Mouse (Mus musculus) cerebellum, adult 9-11 months (tissue): ENCODE results near the gene Zfp36l1.

Experiments
- DNase-seq: peaks from one replicate; pipeline ENCODE4 v3.0.0; 2022

The Zfp36l1 gene

GRCm38 (mm10) chr12:80112852-80113551, at the start of gene Zfp36l1:
Gene Zfp36l1 (minus strand): TSS chr12:80113013.
- DNase-seq, result peak; percentile 57

- DNase-seq, result no peak
These were observed 49.6 kb upstream of the Zfp36l1 start for GRCm38 (mm10) chr12:80162448-80162847.

GRCm38 (mm10) chr12:80157675-80158074, 44.9 kb upstream of the Zfp36l1 start:
- no peak for DNase-seq

DNA sequence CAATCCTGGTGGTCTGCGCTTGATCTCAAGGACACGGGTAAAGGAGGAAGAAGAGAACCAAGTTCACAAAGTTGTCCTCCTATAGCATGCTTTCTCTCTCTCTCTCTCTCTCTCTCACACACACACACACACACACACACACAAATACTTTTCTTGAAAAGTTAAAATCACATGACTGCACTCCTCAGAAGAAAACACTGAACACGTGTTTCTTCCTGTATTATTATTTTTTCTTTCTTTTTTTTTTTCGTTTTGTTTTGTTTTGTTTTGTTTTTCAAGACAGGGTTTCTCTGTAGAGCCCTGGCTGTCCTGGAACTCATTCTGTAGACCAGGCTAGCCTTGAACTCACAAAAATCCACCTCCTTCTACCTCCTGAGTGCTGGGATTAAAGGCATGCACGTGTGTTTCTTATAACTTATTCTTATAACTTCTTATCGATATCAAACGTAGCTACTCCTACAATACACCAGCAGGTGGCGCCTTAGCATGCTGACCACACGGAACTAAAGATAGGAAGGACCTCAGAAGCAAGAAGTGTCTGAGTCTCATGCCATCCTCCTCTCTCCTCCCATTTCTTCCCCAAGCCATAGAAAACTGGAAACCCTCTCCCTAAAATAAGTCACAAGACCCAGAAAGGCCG, 41.0 kb upstream of the Zfp36l1 start:
- DNase-seq, result peak; percentile 26

DNA sequence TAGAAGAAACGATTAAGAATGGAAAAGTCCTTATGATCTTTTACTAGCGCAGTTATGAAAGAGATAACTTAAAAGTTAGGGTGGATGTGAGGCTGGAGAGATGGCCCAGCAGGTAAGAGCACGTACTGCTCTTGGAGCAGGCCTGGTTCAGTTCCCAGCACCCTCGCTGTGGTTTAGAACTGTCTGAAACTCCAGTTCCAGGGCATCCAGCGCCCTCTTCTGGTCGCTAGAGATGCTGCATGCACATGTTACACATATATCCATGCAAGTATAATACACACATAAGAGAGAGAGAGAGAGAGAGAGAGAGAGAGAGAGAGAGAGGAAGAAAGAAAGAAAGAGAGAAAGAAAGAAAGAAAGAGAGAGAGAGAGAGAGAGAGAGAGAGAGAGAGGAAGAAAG, 40.3 kb upstream of the Zfp36l1 start:
- no peak for DNase-seq

DNA sequence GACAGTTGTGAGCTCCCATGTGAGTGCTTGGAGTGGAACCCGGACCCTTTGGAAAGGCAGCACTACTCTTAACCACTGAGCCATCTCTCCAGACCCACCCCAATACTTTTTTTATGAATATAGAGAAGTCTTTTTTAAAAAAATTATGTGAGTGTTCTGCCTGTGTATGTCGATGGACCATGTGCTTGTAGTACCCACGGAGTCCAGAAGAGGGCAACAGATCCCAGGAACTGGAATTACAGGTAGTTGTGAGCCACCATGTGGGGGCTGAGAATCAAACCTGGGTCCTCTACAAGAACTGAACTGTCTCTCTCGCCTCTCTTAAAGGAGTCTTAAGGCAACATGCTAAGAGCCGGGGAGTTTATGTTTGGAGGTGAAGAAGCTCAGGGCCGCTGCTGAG, 39.0 kb upstream of the Zfp36l1 start:
- no peak for DNase-seq

GRCm38 (mm10) chr12:80150624-80151023, 37.8 kb upstream of the Zfp36l1 start:
- DNase-seq, result no peak

GRCm38 (mm10) chr12:80147563-80148214, 34.9 kb upstream of the Zfp36l1 start:
- no peak for DNase-seq

- DNase-seq, result no peak
These were observed 33.7 kb upstream of the Zfp36l1 start for GRCm38 (mm10) chr12:80146227-80147223.

DNA sequence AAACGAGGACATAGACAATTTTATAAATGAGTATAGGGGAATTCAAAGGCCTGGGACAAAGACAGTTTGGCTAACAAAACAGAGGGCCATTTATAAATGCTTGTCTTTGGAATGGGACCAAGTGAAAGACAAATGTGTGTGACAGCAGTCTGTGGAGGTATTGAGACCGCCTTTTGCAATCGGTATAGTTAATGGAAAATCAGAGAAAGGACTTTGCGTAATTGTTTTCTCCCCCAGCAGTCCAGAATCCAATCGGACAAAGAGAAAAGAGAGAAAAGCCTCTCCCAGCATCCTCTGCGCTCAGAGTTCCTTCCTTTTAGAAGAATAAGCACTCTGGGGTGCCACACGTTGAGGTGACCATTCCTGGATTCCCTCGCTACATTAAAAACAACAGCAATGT, 32.6 kb upstream of the Zfp36l1 start:
- DNase-seq, result no peak

DNA sequence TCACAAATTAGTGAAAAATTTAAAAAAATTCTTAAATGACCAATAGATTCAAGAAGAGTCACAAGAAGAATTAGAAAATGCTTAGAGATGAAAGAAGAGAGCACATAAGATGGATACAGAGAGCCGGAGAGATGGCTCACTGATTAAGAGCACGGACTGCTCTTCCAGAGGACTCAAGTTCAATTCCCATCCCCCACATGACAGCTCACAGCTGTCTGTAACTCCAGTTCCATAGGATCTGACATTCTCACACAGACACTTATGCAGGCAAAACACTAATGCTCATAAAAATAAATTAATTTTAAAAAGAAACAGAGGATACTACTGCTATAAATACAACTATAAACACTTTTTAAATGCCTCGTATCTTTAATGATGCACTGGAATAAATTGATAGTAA, 32.0 kb upstream of the Zfp36l1 start:
- DNase-seq, result no peak

DNA sequence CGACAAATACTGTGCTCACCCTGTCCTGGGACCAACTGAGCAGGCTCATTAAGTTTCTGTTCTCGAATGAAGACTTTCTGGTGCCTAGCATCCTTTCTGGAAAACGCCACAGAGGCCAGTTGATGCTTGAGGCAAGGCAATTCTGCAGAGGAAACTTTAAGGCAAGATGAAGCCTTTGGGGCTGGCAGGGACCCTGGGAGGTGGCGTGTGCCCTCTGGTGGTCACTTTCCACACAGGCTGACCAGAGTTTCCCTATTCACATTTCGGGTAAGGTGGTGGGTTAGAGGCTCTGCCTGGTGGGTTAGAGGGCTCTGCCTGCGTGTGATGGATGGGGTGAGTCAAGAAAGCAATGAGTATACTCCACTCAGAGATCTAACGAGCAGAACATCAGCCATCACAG, 28.7 kb upstream of the Zfp36l1 start:
- no peak for DNase-seq

DNA sequence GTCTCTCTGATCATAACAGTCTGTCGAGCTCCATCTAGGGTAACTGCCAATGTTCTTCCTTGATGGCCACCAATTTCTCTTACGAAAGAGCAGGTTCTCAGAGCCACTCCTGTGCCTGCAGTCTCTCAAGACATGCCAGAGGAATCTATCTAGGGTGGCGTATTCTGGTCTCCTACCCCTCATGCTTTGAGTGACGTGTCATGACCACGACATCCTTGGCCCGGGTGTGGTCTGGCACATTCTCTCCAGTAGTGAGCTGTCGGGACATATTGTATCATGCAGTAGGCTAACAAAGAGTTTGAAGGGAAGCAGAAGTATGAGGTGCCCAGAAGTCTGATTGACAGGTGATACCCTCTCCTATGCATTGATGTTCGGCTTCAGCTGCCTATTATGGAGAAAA, 28.2 kb upstream of the Zfp36l1 start:
- no peak for DNase-seq

- DNase-seq, result no peak
These were observed 24.9 kb upstream of the Zfp36l1 start for GRCm38 (mm10) chr12:80137744-80138143.

DNA sequence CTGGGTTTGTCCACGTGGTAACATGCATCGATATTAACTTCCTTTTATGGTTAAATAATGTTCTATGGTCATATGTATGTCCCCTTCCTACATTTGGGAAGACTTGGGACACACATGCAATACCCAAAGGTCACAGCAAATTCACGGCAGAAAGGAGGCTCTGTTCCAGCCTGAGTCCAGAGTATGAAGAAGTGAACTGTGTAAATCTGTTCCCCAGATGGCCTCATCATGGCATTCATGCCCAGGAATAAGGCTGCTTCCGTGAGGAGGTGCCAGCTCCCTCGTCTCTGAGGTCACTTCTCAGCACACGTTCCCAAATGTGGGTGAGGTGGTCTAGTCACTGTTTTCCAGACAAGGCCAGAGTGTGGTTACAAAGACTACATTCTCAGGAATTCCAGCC, 24.4 kb upstream of the Zfp36l1 start:
- DNase-seq, result no peak

DNA sequence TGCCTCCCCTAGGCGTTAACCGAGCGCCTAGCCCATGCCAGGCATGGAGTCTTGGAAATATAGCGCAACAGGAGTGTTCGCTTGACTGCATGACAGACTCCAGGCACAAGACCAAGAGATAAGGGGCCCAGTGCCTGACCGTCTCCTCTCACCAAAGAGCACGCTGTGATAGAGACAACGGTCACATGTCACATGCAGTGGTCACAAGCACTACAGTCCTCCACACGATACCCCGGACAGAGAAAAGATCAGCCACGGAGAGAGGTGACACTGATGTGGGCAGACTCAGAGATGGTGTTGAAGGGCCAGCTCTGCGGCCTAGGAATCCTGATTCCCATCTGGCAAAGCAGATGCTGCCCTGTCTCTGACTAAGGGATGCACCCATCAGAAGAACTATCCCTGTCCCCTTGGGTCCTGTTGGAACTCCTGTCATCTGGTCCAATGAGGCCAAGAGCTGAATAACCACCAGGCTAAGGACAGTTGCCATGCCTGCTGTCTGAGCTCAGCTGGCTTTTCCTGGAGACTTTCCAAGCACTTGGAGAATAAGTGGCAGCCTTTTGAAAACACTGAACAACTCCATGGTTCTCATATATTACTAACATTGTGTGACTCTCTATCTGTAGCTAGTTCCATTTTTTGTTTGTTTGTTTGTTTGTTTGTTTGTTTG, 23.6 kb upstream of the Zfp36l1 start:
- no peak for DNase-seq

GRCm38 (mm10) chr12:80135173-80135572, 22.4 kb upstream of the Zfp36l1 start:
- DNase-seq, result no peak

- no peak for DNase-seq
These were observed 20.3 kb upstream of the Zfp36l1 start for GRCm38 (mm10) chr12:80133011-80133545.

DNA sequence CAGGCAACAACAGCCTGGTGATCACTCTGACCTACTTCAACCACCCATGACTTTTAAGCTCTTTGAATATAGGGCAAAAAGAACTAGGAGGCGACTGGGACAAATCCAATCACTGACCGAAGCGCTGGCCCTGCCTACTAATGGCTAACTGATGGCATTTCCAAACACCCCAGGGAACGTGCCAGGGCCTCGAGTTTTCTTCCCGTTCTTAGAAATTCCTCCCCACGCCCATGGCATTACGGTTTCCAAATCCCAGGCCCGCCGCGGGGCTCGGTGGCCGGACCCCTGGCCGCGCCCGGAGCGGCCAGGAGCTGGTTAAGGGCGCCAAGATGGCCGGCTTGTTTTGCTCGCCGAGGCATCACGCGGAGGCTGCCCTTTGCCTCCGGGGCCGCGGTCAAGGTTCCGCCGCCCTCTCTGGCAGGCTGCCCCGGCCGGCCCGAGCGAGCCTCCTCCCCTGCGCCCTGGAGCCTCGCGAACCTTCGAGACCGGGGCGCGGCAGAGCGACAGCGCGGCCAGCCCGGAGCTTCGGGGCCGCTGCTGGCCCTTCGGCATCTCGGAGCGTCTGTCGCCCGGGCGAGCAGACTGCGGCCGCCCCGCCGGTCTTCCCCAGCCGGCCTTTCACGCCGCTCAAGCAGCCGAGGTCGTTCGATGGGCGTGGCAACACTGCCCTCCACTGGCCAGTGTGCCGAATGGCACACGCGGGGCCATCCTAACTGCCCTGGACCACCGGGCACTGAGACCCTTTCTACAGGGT, 19.6 kb upstream of the Zfp36l1 start:
- DNase-seq, result peak; percentile 88

GRCm38 (mm10) chr12:80131359-80132249, 18.8 kb upstream of the Zfp36l1 start:
- DNase-seq, result no peak
